Comparison of ENCODE assay signal across 16 mouse cellular contexts in genomic region chr4:125249061-125249460, GRCm38 (mm10).
"Had no signal": no experiment of that assay in that cellular context is flagged by ENCODE, and none has a peak within 500 bp of the region (broad histone marks: within the 10 kb centered on the region; RNA-seq: fewer than 3 reads in every experiment).

No protein-coding gene starts in this region.

- H3K9ac ChIP-seq: limb, embryonic 15.5 days; liver, embryonic 12.5 days; lung, embryonic 14.5 days; neural tube, embryonic 12.5 days had no signal

- H3K4me1 ChIP-seq: limb, embryonic 15.5 days; liver, embryonic 12.5 days; neural tube, embryonic 12.5 days had no signal

- H3K4me3 ChIP-seq: limb, embryonic 15.5 days; liver, embryonic 12.5 days; midbrain, embryonic 10.5 days; neural tube, embryonic 12.5 days had no signal

- H3K4me2 ChIP-seq: limb, embryonic 15.5 days; liver, embryonic 12.5 days; lung, embryonic 14.5 days; neural tube, embryonic 12.5 days had no signal

- H3K27me3 ChIP-seq: limb, embryonic 15.5 days; liver, embryonic 12.5 days; neural tube, embryonic 12.5 days had no signal

- H3K9me3 ChIP-seq: limb, embryonic 15.5 days; liver, embryonic 12.5 days; midbrain, embryonic 10.5 days; neural tube, embryonic 12.5 days had no signal

- H3K36me3 ChIP-seq: limb, embryonic 15.5 days; liver, embryonic 12.5 days; midbrain, embryonic 10.5 days; neural tube, embryonic 12.5 days had no signal

- H3K27ac ChIP-seq: kidney, postnatal 0 days; limb, embryonic 15.5 days; liver, embryonic 12.5 days; midbrain, embryonic 10.5 days; neural tube, embryonic 12.5 days; stomach, postnatal 0 days had no signal

- DNase-seq: kidney, adult 9 months; kidney, postnatal 36 days; layer of hippocampus, adult 9-11 months; layer of hippocampus, postnatal 36 days; lung, embryonic 14.5 days; lung, postnatal 10 days; lung, postnatal 4 days; midbrain, embryonic 14.5 days; thymus, adult 18-20 months; thymus, postnatal 14 days had no signal

- ATAC-seq: liver, embryonic 12.5 days had no signal
